Mouse (Mus musculus): Measurements from ENCODE around the gene Kng1. TPM values are rescaled to one million over a fixed set of nuclear protein-coding genes. Genes with fewer than 3 reads are reported as not detected.

The Kng1 gene
- total RNA-seq, 1 experiment: 0.49 TPM

DNA sequence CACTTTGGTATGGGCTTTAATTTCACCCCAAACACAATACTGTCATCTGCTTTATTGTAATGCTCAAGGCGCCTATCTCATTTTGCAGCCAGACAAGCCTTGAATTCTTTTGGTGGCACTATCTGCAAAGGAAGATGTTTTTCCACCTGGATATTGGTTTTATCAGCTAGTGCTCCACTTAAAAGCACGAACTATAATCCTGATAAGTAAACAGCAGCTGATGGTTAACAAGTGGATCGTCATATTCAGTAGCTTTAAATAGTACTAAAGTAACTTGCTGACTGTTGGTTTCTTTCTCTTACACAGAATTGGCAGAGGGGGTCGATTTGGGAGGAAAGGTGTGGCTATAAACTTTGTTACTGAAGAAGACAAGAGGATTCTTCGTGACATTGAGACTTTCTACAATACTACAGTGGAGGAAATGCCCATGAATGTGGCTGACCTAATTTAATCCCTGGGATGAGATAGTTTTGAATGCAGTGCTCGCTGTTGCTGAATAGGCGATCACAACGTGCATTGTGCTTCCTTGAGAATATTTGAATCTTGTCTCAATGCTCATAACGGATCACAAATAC, 55.3 kb downstream of the Kng1 start:
- in situ Hi-C loops (cut with MboI; ENCODE audit: low sequenced_read_pairs in 2 of 2, unreplicated experiment in 2 of 2): loop anchor here in 1 of 2 experiments (25.0 kb wide), 1 partner anchor 701 kb away; no protein-coding TSS in a partner anchor
- no peaks in the 10 kb centered on the region for H3K4me1 ChIP-seq (ENCODE audit: control insufficient read depth in 2 of 2, insufficient read depth in 2 of 2, low read length in 2 of 2, poor library complexity in 1 of 2)
- peak overlapping the region in 1 of 2 experiments; percentile 97; a peak in 2 of 4 replicates for H3K4me3 ChIP-seq (ENCODE audit: insufficient read depth in 1 of 2, low read depth in 1 of 2, low read length in 2 of 2, poor library complexity in 1 of 2, severe bottlenecking in 1 of 2)
- no peak overlapping the region for H3K9ac ChIP-seq (ENCODE audit: insufficient read depth, low read depth, low read length, poor library complexity, severe bottlenecking)
- peaks cover 52% of the 10 kb centered on the region for H3K36me3 ChIP-seq (ENCODE audit: control insufficient read depth, insufficient read depth, low read length, poor library complexity, severe bottlenecking)
- H3K9me3 ChIP-seq (ENCODE audit: control insufficient read depth, insufficient read depth, low read depth, low read length): no peaks in the 10 kb centered on the region
- DNase-seq (ENCODE audit: low read depth, low spot score): no peak
- TF ChIP-seq ZNF384 (IDR thresholded peaks at IDR 0.05; ENCODE audit: low read depth, low read length) (no peak), CHD2 (IDR thresholded peaks at IDR 0.05; ENCODE audit: low read depth, low read length) (no peak), ZC3H11A (IDR thresholded peaks at IDR 0.05; ENCODE audit: borderline replicate concordance, low read depth, low read length) (no peak), MAFK (IDR thresholded peaks at IDR 0.05; ENCODE audit: insufficient read depth, low read depth, low read length) (no peak), HCFC1 (IDR thresholded peaks at IDR 0.05; ENCODE audit: borderline replicate concordance, insufficient read depth, low read length) (no peak)
- no peak overlapping the region for H3K27ac ChIP-seq (ENCODE audit: insufficient read depth, low read depth, low read length, poor library complexity, severe bottlenecking)

DNA sequence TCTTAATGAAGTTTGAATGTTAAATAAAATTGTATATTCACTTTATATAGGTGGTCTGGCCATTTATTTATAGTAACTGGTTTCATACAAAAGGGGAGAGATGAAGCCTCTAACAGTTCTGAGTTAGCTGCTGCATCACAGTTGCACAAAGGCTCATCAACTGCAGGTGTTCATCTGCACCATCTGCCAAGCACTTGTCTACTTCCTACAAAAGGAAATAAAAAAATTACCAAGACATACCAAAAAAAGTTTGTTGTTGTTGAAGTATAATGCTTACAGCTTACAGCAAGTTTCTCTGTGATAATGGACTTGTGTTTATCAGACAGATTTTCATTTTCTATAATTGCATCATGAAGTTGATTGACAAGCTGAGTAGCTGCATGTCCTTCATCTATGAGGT, 56.2 kb downstream of the Kng1 start:
- Histone ChIP-seq H3K9me3 (ENCODE audit: control insufficient read depth, insufficient read depth, low read depth, low read length) (no peaks in the 10 kb centered on the region), H3K4me1 (ENCODE audit: control insufficient read depth in 2 of 2, insufficient read depth in 2 of 2, low read length in 2 of 2, poor library complexity in 1 of 2) (no peaks in the 10 kb centered on the region), H3K27ac (ENCODE audit: insufficient read depth, low read depth, low read length, poor library complexity, severe bottlenecking) (no peak overlapping the region), H3K36me3 (ENCODE audit: control insufficient read depth, insufficient read depth, low read length, poor library complexity, severe bottlenecking) (peaks cover 44% of the 10 kb centered on the region), H3K4me3 (ENCODE audit: insufficient read depth in 1 of 2, low read depth in 1 of 2, low read length in 2 of 2, poor library complexity in 1 of 2, severe bottlenecking in 1 of 2) (no peak overlapping the region), H3K9ac (ENCODE audit: insufficient read depth, low read depth, low read length, poor library complexity, severe bottlenecking) (no peak overlapping the region)
- DNase-seq (ENCODE audit: low read depth, low spot score): no peak
- TF ChIP-seq CHD2 (IDR thresholded peaks at IDR 0.05; ENCODE audit: low read depth, low read length): no peak
- TF ChIP-seq ZC3H11A (IDR thresholded peaks at IDR 0.05; ENCODE audit: borderline replicate concordance, low read depth, low read length): no peak
- TF ChIP-seq MAFK (IDR thresholded peaks at IDR 0.05; ENCODE audit: insufficient read depth, low read depth, low read length): no peak
- no peak for TF ChIP-seq HCFC1 (IDR thresholded peaks at IDR 0.05; ENCODE audit: borderline replicate concordance, insufficient read depth, low read length)
- TF ChIP-seq ZNF384 (IDR thresholded peaks at IDR 0.05; ENCODE audit: low read depth, low read length): no peak
- in situ Hi-C loops (cut with MboI; ENCODE audit: low sequenced_read_pairs in 2 of 2, unreplicated experiment in 2 of 2): loop anchor here in 1 of 2 experiments (25.0 kb wide), 1 partner anchor 702 kb away; no protein-coding TSS in a partner anchor

DNA sequence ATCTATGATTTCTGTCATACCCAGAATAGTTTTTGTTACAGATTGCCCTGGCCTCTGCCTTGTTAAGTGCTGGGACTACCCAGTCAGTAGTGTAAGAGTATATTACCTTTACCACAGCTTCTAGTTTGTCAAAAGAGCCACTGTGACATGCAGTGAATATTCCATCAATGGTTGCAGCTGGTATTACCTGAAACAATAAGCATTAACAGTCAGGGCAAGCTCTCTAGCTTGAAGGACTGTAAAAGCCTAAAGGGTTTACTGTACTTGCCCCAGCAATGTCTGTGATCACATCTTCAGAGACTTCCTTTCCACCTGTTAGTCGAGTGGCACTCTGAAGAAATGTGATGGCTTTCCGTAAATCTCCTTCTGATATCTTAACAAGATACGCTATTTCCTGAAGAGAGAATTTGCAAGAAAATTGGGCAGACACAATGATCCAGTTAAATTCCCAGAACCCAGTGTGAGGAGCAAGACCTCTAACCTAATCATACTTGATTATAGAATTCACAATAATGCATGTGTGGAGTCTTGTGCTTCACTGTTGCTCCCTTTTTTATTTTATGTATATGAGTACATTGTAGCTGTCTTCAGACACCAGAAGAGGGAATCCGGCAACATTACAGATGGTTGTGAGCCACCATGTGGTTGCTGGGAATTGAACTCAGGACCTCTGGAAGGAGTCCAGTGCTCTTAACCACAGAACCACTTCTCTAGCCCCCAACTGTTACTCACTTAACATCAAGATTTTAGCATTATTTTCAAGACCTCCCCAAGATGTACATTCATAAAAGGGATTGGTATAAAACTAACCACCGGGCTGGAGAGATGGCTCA, 56.9 kb downstream of the Kng1 start:
- TF ChIP-seq MAFK (IDR thresholded peaks at IDR 0.05; ENCODE audit: insufficient read depth, low read depth, low read length) (no peak), ZC3H11A (IDR thresholded peaks at IDR 0.05; ENCODE audit: borderline replicate concordance, low read depth, low read length) (no peak), HCFC1 (IDR thresholded peaks at IDR 0.05; ENCODE audit: borderline replicate concordance, insufficient read depth, low read length) (no peak), ZNF384 (IDR thresholded peaks at IDR 0.05; ENCODE audit: low read depth, low read length) (no peak), CHD2 (IDR thresholded peaks at IDR 0.05; ENCODE audit: low read depth, low read length) (no peak)
- Histone ChIP-seq H3K27ac (ENCODE audit: insufficient read depth, low read depth, low read length, poor library complexity, severe bottlenecking) (no peak overlapping the region), H3K4me1 (ENCODE audit: control insufficient read depth in 2 of 2, insufficient read depth in 2 of 2, low read length in 2 of 2, poor library complexity in 1 of 2) (no peaks in the 10 kb centered on the region), H3K9me3 (ENCODE audit: control insufficient read depth, insufficient read depth, low read depth, low read length) (no peaks in the 10 kb centered on the region), H3K36me3 (ENCODE audit: control insufficient read depth, insufficient read depth, low read length, poor library complexity, severe bottlenecking) (peaks cover 39% of the 10 kb centered on the region), H3K4me3 (ENCODE audit: insufficient read depth in 1 of 2, low read depth in 1 of 2, low read length in 2 of 2, poor library complexity in 1 of 2, severe bottlenecking in 1 of 2) (no peak overlapping the region), H3K9ac (ENCODE audit: insufficient read depth, low read depth, low read length, poor library complexity, severe bottlenecking) (no peak overlapping the region)
- DNase-seq (ENCODE audit: low read depth, low spot score): no peak
- in situ Hi-C loops (cut with MboI; ENCODE audit: low sequenced_read_pairs in 2 of 2, unreplicated experiment in 2 of 2): loop anchor here in 1 of 2 experiments (25.0 kb wide), 1 partner anchor 702 kb away; no protein-coding TSS in a partner anchor

- H3K9ac ChIP-seq (ENCODE audit: insufficient read depth, low read depth, low read length, poor library complexity, severe bottlenecking): no peak overlapping the region
- in situ Hi-C loops (cut with MboI; ENCODE audit: low sequenced_read_pairs in 2 of 2, unreplicated experiment in 2 of 2): loop anchor here in 1 of 2 experiments (25.0 kb wide), 1 partner anchor 703 kb away; no protein-coding TSS in a partner anchor
- TF ChIP-seq HCFC1 (IDR thresholded peaks at IDR 0.05; ENCODE audit: borderline replicate concordance, insufficient read depth, low read length) (no peak), ZC3H11A (IDR thresholded peaks at IDR 0.05; ENCODE audit: borderline replicate concordance, low read depth, low read length) (no peak), CHD2 (IDR thresholded peaks at IDR 0.05; ENCODE audit: low read depth, low read length) (no peak), MAFK (IDR thresholded peaks at IDR 0.05; ENCODE audit: insufficient read depth, low read depth, low read length) (no peak), ZNF384 (IDR thresholded peaks at IDR 0.05; ENCODE audit: low read depth, low read length) (no peak)
- H3K36me3 ChIP-seq (ENCODE audit: control insufficient read depth, insufficient read depth, low read length, poor library complexity, severe bottlenecking): peaks cover 31% of the 10 kb centered on the region
- H3K4me1 ChIP-seq (ENCODE audit: control insufficient read depth in 2 of 2, insufficient read depth in 2 of 2, low read length in 2 of 2, poor library complexity in 1 of 2): no peaks in the 10 kb centered on the region
- DNase-seq (ENCODE audit: low read depth, low spot score): no peak
- no peak overlapping the region for H3K27ac ChIP-seq (ENCODE audit: insufficient read depth, low read depth, low read length, poor library complexity, severe bottlenecking)
- no peaks in the 10 kb centered on the region for H3K9me3 ChIP-seq (ENCODE audit: control insufficient read depth, insufficient read depth, low read depth, low read length)
- H3K4me3 ChIP-seq (ENCODE audit: insufficient read depth in 1 of 2, low read depth in 1 of 2, low read length in 2 of 2, poor library complexity in 1 of 2, severe bottlenecking in 1 of 2): no peak overlapping the region
Observed at GRCm38 (mm10) chr16:23115486-23115885, 57.8 kb downstream of the Kng1 start.

All from ES-E14 (cell line).